Mouse (Mus musculus) spleen, postnatal 4 days (tissue): Measurements from ENCODE around the gene Prkar2b.
"Not testable (repeated sequence)": the region's sequence is repeated elsewhere in the genome, so short reads cannot be mapped to it uniquely, and the experiment has no call there.

Source experiments
- DNase-seq, 2 experiments: peaks; one replicate each; pipeline ENCODE4 v3.0.0; 2022; ENCODE audit warnings: low spot score in 2 of 2

The Prkar2b gene

DNA sequence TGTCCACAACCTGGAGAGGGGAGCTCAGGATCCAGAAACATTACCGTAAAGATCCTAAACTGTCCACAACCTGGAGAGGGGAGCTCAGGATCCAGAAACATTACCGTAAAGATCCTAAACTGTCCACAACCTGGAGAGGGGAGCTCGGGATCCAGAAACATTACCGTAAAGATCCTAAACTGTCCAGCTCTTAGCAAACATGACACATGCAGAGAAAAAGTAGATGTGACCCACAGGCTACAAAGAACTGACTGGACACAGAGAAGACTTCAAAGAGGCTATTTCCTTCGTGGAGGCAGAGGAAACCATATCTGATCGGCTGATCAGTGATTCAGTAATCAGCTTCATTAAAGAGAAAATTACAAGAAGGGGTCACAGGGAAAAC is 51.1 kb downstream of the Prkar2b start:
- DNase-seq = not testable (repeated sequence)

DNA sequence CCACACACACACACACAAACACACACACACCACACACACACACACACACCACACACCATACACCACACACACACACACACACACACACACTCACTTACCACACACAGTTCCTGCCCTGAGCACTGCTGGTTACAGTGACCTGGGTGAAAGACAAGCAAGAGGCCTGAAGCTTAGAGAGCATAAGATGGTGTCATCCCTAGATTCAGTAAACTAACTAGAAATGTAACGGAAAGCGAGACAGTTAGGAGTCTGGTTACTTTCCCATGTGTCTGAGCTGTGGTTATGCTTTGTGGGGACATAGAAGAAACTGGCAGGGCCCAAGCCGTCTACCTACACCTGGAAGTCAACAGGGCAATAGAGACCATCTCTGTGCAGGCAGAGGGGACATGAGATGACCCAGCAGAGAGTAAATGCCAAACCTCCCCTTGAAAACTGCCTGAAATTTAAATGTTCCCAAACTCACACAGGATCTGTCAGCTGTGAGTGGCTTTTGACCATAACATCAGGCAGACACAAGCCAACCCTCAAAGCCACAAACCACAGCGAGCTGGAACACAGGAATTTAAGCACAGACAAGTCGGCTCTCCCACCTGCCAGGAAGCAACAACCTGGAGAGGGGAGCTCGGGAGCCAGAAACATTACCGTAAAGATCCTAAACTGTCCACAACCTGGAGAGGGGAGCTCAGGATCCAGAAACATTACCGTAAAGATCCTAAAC is 51.7 kb downstream of the Prkar2b start:
- no peak for DNase-seq

DNA sequence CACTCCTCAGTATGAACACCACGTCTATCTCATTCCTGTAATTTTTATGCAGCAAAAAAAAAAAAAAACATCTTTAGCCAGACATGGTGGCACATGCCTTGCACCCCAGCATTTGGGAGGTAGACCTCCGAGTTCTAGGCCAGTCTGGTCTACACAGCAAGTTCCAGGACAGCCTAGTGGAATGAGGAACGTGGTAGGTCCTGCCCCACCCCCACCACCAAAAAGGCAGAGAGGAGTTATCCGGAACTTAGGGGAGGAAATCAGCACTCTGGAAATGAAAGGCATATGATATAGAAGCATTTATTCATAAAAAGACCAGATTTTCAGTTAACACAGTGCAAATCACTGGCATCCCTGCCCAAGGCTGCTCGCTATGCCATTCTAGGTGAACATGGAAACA is 52.4 kb downstream of the Prkar2b start:
- no peak for DNase-seq

DNA sequence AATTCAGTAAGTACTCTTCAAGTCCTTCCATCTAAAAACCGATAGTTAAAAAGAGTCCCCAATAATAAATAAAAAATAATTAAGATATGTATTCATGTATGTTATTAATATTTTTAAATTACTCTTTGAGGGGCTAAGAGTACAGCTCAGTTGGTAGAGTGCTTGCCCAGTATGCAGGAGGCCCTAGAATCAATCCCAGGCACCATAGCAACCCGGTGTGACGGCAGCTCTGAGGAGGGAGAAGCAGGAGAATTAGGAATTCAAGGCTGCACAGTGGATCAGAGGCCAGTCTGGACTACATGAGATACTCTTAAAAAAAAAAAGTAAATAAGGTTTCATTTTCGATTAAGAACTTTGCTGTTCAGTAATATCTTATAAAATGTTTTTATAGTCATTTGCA is 53.5 kb downstream of the Prkar2b start:
- no peak for DNase-seq

DNA sequence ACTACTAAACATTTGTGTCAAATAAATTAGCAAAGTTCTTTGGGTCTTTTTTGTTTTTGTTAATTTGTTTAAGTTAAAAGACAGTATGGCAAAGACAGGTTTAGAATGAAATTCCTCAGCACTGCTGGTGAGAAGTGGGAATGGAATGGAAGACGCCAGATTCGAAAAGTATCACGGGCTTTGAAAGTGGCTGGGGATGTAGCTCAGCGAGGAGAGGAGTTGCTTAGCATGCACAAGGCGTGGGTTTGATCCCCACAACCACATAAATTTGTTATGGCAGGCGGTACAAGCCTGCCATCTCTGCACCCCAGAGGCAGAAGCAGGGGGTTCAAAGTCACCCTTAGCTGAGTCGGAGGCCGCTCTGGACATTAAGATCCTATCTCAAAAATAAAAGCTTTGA is 54.1 kb downstream of the Prkar2b start:
- DNase-seq = no peak

DNA sequence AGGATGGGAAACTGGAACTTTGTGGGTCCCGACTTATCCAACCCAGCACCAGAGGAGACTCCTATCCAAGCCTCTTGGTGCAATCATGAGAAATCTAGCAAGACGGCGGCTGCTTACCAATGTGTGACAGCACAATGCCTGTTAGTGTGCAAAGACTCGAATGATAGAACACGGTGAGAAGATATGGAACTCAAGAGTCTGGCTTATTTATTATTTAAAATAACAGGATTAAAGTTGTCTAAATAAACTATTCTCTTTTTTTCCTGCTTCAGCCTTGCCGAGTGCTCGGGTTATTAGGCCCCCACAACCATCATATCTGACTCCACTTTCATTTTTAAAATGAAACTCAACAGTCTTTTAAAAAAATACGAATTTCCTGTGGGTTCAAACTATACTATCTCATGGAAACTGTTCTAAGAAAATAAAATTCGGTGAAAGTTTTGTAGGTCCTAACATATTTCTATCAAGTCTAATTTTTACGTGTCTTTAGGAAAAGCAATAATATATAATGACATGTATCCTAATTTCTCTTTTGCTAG is 54.6 kb downstream of the Prkar2b start:
- DNase-seq = no peak

DNA sequence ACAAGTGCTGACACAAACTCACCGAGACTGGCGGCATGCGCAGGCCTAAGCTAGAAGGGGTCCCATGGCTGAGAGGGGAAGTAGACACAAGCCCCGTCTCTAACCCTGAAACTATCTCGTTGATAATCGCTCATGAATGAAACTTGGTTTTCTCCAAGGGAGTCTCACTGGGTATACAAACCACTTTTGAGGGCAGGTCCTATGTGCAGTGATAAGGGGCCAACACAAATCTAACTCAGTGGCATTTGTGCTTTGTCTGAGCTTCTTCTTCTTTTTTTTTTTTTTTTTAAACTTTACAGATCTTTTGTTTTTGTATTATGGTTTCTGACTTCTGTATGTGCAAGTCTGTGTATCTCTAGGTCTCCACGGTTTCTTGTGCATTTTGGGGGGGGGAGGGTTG is 60.6 kb downstream of the Prkar2b start:
- DNase-seq = no peak

DNA sequence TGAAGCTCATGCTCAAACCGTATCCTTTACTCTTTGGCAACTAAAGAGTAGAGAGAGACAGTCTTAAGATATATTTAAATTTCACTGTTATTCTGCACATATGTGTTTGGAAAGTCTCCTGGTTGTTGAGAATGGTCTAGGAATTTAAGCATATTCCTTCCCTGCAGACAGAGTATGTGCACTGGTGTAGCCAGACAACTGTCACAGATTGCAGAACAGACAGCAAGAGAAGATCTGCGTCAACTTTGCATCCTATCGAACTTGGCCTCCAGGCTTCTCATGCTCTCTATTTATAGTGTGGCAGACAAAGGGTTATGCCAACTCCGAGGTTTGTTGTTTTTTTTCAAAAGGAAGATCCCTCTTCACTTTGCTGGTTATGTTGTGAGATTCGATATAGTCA is 62.4 kb downstream of the Prkar2b start:
- DNase-seq = no peak

DNA sequence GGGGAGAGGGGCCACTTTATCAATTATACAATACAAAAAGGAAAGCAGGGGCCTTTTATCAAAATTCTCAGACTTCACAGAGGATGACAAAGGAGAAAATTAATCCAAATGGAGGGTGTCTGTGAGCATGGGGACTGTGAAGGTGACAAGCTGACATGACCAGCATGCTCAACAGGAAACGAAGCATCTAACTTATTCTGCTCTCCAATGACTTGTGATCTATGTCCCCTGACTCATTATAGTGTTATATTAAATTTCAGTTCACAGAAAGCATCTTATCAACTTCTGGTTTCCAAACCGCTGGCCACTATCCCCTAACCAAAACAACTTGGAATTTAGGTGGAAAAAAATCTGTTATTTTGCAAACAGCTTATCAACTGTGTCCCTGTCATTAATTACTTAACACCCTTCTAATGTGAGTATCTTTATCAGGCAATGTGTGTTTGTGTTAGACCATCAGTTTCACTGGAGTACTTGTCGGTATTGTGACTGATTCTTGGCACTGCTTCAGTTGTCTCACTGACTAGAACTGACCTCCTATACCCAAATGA is 63.7 kb downstream of the Prkar2b start:
- DNase-seq = no peak

DNA sequence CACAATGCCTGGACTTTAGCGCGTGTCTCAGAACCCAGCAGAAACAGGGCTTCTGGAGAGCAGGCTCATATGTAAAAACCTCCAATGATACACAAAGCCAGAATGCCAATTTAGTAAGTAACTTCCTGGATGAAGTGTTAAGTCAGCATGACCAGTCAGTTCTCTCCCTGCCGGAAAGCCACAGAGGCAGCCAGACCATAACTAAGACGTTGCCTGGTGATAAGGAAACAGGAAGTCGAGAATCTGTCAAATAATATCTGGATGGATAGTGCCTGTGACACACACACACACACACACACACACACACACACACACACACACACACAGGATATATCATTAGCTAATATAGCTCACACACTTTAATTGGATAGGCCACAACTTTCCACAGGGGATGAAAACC is 64.2 kb downstream of the Prkar2b start:
- no peak for DNase-seq

DNA sequence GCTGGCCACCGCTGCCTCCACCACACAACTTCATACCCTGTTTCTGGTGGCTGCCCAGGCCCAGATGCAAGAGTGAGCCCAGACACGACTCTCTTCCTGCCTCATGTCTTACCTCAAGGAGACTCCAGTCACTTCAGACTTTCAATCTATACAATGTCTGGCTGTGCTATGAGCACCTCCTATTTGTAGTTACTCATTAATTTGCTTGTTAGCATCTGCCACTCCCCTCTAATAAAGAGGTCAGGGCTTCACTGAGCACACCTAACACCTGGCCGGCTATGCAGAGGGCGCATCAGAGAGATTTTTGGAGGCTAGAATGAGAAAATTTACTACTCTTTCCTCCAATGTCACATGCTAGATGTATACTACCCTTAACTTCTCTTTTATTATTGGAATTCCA is 70.5 kb downstream of the Prkar2b start:
- DNase-seq = no peak

DNA sequence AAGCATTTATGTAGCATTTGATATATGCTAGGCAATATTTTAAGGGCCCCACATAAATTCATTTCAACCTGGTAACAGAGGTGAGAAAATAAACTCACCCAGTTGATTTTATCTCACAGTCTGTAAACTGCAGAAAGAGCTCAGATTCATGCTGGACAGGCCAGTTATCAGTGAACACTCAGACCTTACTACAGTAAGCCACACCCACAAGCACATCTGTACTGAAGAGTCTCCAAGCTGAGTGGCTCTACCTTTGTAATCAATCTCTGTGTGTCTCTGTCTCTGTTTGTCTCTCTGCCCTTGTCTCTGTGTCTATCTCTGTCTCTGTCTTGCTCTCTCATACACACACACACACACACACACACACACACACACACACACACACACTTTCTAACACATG is 71.4 kb downstream of the Prkar2b start:
- DNase-seq = no peak

DNA sequence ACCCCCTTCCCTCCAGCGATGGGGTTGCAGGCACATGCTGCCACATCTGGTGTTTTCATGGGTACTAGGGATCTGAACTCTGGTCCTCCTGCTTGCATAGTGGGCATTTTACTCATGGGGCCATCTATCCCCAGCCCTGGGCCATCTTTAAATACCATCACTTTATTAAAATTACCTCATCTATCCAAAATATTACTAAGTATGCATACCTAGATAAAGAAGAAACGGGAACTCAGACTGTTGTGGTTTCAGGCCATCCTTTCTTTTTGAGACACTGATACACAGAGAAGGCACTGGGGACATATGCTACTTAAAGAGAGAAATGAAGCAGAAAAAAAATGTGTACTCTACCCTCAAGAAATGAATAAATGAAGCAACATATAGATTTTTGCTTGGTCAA is 74.6 kb downstream of the Prkar2b start:
- DNase-seq = peak in 1 of 2 experiments; percentile 45

DNA sequence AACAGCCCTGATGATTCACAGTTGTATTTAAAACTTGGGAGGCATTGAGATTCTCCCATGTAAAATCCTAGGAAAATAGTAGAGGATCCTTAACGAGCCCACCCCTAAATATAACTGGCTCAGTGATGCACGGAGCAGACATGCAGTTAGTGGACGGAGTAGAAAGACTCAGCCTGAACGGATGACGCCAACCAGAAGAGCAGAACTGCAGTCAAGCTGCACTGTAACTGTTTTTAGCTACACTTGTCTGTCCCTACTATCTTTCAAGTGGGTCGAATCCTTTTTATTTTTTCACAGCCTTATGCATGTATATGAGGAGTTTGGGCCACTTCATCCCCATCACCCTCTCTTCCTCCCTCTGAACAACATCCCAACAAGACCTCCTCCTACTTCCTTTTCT is 75.4 kb downstream of the Prkar2b start:
- DNase-seq = peak in 1 of 2 experiments; percentile 38

DNA sequence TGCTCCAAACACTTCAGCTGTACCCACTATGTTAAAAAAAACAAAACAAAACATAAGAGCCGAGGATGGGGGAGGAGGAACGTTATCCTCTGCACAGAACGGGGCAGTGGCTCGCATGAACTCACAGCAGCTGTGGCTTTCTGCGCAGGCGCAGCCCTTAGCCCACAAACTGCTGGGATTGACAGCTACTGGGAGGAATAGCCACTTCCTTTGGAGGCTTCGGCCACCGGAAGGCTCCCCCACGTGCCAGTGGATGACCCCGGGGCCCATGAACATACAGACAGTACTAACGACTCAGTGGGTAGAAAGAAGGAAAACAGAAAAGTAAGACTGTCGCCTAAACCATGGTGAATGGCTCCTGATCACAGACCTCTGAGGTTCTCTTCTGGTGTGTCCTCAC is 76.4 kb downstream of the Prkar2b start:
- DNase-seq = peak in 1 of 2 experiments; percentile 56

DNA sequence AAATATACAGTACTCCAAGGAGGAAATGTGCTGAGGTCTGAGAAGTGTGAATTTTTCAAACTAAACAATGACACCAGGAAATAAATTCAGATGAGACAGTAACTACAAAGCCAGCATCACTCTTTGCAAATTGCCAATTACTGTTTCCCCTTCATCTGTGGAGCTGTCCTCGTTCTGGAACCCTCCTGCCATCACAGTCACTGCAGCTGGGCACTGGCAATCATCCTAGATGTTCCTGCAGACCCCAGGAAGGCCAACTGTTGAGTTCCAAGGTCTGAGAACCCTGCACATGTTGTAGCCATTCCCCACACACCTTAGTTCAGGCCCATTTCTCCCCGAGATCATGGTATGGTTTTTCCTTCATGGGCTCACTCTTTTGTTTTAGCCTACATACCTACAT is 76.9 kb downstream of the Prkar2b start:
- DNase-seq = peak in 1 of 2 experiments; percentile 52

DNA sequence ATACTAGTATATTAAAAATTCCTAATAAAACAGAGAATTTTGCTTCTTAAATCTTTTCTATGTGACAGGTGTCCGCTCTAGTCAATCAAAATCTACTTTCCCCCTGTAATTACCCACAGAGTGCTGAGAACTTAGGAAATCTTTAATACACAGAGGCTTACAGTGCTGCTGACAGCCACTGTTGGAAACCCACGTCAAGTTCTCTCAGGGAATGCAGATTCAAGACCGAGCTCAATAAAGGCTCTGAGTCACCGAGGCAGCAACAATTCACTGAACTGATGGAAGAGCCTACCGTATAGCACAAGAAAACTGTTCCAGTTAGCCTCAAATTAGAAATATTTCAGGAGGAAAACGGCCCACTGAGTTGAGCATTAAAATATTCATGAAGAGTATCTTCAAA is 77.3 kb downstream of the Prkar2b start:
- peak in 1 of 2 experiments; percentile 40 for DNase-seq

DNA sequence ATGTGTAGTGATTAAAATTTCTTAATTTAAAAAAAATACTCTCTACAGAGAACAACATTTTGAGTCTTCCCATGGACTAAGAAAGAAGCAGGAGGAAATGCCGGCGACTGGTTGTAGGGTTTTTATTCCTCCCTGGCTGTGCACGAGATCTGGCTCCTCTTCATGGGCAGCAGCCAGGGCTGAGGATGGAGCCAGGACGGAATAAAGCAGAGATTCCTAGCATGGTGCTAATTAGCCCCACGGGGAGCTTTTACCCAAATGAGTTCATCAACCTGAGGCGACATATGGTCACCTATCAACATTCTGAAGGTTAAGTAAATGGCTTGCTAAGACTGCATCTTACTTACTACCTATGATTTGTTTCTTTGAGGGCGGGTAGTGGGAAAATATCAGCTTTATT is 77.9 kb downstream of the Prkar2b start:
- DNase-seq = peak in 1 of 2 experiments; percentile 49

DNA sequence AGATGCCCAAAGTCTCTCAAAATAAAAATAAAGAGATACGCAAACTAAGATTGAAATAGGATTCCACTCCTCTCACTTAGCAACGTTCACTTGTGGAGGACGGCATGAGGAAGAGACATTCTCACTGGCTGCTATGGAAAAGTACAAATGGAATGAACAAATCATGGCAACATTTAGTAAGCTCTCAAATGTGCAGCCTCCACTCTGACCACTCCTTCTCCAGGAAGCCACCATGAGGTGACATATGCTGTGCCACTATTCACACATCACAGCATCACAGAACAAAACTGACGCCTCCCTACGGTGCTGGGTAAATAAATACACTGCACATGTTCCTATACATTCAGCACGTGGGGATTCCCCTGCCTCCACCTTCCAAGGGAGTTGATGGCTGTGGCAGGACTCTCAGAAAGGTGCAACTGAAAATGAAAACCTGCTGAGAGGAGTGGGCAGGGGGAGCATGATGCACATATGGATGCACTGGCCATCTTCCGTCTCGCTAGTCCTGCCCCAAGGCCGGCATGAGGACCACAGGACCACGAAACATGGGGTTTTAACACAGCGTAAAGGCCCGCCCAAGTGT is 83.4 kb downstream of the Prkar2b start:
- no peak for DNase-seq

DNA sequence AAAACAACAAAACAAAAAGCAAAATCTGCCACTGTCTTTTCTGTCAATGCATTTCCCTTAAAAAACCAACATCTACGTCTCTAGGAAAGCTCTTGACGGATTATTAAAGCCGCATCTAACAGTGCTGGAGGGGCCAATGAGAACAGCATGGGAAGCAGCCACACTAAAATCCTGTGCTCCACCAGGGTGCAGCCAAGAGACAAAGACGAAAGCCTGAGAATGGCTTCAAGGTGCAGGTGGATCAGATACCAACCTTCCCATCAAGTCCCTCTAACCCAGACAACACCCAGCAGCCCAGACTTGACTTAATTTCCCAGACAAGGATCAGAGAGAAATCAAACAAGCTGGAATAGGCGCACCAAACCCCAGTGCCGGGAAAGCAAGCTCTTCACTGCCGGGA is 84.6 kb downstream of the Prkar2b start:
- DNase-seq = no peak

DNA sequence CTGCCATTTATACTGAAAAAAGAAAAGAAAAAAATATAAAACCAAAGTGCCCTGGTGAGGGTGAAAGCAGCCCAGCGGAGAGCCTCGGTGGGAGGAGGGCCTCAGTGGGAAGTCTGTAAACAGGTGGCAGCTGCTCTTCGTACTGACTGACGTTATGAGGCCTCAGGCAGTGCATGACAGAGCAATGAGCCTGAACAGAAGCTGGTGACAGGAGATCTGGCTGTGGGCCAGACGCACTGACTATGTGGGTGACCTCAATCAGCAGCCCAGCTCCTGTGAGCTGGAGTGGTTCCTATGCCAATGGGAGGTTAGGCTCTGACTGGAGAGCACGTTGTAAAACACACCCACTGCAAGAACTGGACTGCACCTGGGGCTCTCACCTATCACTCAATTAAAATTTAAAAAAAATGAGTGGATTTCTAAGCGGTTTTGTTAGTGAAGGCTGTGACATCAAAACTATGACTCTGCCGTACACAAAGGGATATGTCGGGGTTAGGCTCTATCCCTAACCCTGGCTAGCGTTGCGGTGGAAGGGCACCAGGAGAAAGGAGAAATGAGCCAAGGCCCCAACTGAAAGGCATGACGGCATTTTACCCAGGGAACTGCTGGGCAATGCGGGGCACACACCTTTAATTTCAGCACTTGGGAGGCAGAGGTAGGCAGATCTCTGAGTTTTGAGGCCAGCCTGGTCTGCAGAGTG is 87.5 kb downstream of the Prkar2b start:
- peak; percentile 91 to 94 for DNase-seq

DNA sequence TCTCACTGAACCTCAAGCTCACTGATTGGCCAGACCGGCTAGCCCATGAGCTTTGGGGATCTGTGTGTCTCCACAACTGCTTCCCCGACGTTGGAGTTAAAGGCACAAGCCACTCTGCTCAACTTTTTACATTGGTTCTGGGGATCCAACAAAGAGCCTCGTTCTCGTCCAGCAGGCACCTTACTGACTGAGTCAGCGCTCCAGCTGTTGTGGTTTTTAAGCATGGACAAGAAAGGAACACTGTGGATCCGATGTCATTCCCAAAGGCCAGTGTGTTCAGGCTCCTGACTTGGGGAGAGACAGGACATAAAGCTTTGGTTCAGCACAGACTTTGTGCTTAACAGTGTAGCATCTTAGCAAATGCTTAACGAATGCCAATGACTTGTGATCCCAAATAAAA is 89.5 kb downstream of the Prkar2b start:
- DNase-seq = no peak

DNA sequence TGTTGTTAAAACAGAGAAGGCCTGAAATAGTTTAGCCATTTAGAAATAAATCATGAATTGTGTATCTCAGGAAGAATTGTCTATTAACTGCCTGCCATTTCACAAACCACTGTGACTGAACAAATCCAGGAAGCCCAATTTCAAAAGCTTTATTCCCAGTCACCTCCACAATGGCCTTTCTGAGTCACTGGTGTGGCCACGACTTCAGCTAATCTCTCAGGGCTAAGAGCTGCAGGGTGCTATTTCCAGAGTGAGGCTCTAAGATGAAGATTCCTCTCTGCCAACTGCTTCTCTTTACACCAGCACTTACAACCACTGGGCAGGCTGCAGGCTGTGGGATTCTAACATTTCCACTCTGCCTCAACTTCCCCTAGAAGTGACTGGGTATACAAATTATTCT is 92.0 kb downstream of the Prkar2b start:
- no peak for DNase-seq
